23 mouse cellular contexts compared by ENCODE assay signal in genomic region chr1:165755194-165755593, GRCm38 (mm10).
"Had no signal": no experiment of that assay in that cellular context is flagged by ENCODE, and none has a peak within 500 bp of the region (broad histone marks: within the 10 kb centered on the region; RNA-seq: fewer than 3 reads in every experiment).

No protein-coding gene starts in this region.

- H3K9ac ChIP-seq: forebrain, postnatal 0 days; heart, embryonic 13.5 days; heart, embryonic 15.5 days; hindbrain, embryonic 13.5 days; hindbrain, embryonic 15.5 days; limb, embryonic 13.5 days; limb, embryonic 15.5 days; liver, embryonic 12.5 days had no signal

- H3K4me3 ChIP-seq: heart, adult 2 months; heart, embryonic 13.5 days; heart, embryonic 15.5 days; hindbrain, embryonic 13.5 days; hindbrain, embryonic 15.5 days; limb, embryonic 13.5 days; limb, embryonic 15.5 days; liver, embryonic 12.5 days had no signal

- H3K9me3 ChIP-seq: heart, embryonic 13.5 days; heart, embryonic 15.5 days; hindbrain, embryonic 13.5 days; hindbrain, embryonic 15.5 days; limb, embryonic 13.5 days; limb, embryonic 15.5 days had no signal

- DNase-seq: forebrain, postnatal 0 days; gastrocnemius, postnatal 14 days; gastrocnemius, postnatal 36 days; heart, adult 2 months; heart, postnatal 14 days; heart, postnatal 36 days; kidney, adult 11 months; kidney, adult 8-10 months; kidney, postnatal 14 days; kidney, postnatal 36 days; layer of hippocampus, adult 9-11 months; layer of hippocampus, postnatal 36 days; left cerebral cortex, postnatal 4 days had no signal

- H3K4me2 ChIP-seq: heart, embryonic 11.5 days; heart, embryonic 13.5 days; heart, embryonic 15.5 days; hindbrain, embryonic 13.5 days; hindbrain, embryonic 15.5 days; limb, embryonic 13.5 days; limb, embryonic 15.5 days; liver, embryonic 12.5 days had no signal

- H3K27me3 ChIP-seq: heart, embryonic 13.5 days; heart, embryonic 15.5 days; hindbrain, embryonic 13.5 days; hindbrain, embryonic 15.5 days; limb, embryonic 13.5 days; limb, embryonic 15.5 days had no signal

- H3K27ac ChIP-seq: heart, adult 2 months; heart, embryonic 13.5 days; heart, embryonic 15.5 days; hindbrain, embryonic 13.5 days; hindbrain, embryonic 15.5 days; hindbrain, postnatal 0 days; limb, embryonic 13.5 days; limb, embryonic 15.5 days; liver, embryonic 12.5 days had no signal

- ATAC-seq: forebrain, postnatal 0 days; hindbrain, postnatal 0 days; intestine, embryonic 16.5 days; liver, embryonic 12.5 days had no signal

- H3K4me1 ChIP-seq: hindbrain, embryonic 13.5 days; hindbrain, embryonic 15.5 days; limb, embryonic 13.5 days; limb, embryonic 15.5 days had no signal

- H3K36me3 ChIP-seq: heart, embryonic 13.5 days; heart, embryonic 15.5 days; hindbrain, embryonic 13.5 days; hindbrain, embryonic 15.5 days; limb, embryonic 13.5 days; limb, embryonic 15.5 days; liver, embryonic 12.5 days had no signal
